Mouse (Mus musculus): ENCODE results near the gene Oat. TPM values are rescaled to one million over a fixed set of nuclear protein-coding genes. Genes with fewer than 3 reads are reported as not detected.

Oat gene
- polyA plus RNA-seq, 1 experiment = 361 TPM

GRCm38 (mm10) chr7:132595787-132596186, 19.6 kb upstream of the Oat start:
- no peak for DNase-seq (ENCODE audit: low read depth, low spot score)
- WGBS = 89% methylated on average over 3 of the region's 3 CpGs

DNA sequence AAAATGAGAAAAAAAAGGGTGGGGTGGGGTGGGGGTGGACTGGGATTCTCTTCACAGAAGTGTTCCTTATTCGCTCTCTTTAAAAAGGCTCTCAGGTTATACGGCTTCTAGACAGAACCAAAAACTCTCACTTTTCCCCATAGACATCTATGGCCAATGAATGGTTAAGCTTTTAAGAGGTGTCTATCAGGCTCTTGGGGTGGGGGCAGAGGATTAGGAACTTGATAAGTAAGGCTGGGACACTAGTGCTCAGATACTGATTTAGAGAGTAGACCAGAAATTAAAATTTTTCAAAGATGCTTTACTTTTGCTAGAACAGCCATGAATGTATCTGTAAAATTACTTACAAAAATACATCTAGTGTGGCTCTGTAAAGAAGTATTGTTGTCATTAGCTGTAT, 18.1 kb upstream of the Oat start:
- 94% methylated on average over 2 of the region's 2 CpGs for WGBS
- no peak for DNase-seq (ENCODE audit: low read depth, low spot score)

GRCm38 (mm10) chr7:132593762-132594161, 17.6 kb upstream of the Oat start:
- WGBS = 78% methylated on average over 2 of the region's 2 CpGs
- no peak for DNase-seq (ENCODE audit: low read depth, low spot score)

GRCm38 (mm10) chr7:132589610-132590009, 13.4 kb upstream of the Oat start:
- WGBS = 31% methylated on average over 5 of the region's 5 CpGs
- no peak for DNase-seq (ENCODE audit: low read depth, low spot score)

GRCm38 (mm10) chr7:132587167-132587566, 11.0 kb upstream of the Oat start:
- 25% methylated on average over 5 of the region's 5 CpGs for WGBS

GRCm38 (mm10) chr7:132585695-132586491, 9.7 kb upstream of the Oat start:
- no peak for DNase-seq (ENCODE audit: low read depth, low spot score)
- 25% methylated on average over 3 of the region's 3 CpGs for WGBS

More at GRCm38 (mm10) chr7:132587167-132587566, 11.0 kb upstream of the Oat start:
- no peak for DNase-seq (ENCODE audit: low read depth, low spot score)

GRCm38 (mm10) chr7:132581441-132581840, 5.2 kb upstream of the Oat start:
- no peak for DNase-seq (ENCODE audit: low read depth, low spot score)
- 57% methylated on average over 2 of the region's 2 CpGs for WGBS

GRCm38 (mm10) chr7:132580511-132580910, 4.3 kb upstream of the Oat start:
- WGBS = 36% methylated on average over 6 of the region's 6 CpGs
- DNase-seq (ENCODE audit: low read depth, low spot score) = no peak

DNA sequence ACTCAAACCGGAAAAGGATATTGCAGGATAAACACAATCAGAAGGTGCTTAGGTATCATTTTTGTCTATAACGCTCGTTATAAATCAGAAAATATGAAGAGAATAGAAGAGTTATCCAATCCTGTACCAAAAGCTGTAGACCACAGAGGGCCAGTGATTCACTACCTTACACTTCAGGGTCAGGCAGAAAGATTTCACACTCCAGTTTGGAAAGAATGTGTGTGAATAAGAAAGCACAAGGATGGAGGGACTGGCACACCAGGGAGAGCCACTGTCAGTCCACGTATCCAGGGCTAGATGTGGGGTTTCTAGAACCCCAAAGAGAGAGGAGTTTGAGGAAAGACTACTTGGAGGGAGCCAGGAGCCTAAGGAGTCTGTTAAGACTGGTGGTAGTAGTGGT, 693 bp upstream of the Oat start:
- DNase-seq (ENCODE audit: low read depth, low spot score) = no peak
- WGBS = 24% methylated on average over 4 of the region's 4 CpGs

- no peak for DNase-seq (ENCODE audit: low read depth, low spot score)
- WGBS = under 1% methylated on average over 13 of the region's 13 CpGs
Measured at GRCm38 (mm10) chr7:132575623-132576022, 575 bp downstream of the Oat start.

GRCm38 (mm10) chr7:132574646-132575045, 1.6 kb downstream of the Oat start:
- no peak for DNase-seq (ENCODE audit: low read depth, low spot score)

DNA sequence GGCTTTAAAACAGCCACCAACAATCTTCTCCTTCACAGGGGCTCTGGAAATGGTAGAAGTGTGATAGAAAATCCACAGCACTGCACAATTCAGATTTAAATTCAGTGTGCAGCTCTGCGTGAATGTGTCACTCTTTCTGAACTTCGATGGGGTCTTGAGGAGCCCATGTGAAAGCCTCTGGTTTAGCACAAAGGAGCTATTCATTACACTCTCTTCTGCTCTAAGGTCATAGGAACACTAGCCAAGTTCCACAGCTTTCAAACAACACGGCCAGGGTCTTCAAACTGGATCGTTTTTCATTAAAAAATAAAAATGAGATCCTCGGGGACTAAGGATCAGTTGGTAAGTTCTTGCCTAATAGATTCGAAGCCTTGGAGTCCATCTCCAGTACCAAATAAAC, 3.0 kb downstream of the Oat start:
- WGBS = 52% methylated on average over 6 of the region's 6 CpGs
- no peak for DNase-seq (ENCODE audit: low read depth, low spot score)

More at GRCm38 (mm10) chr7:132574646-132575045, 1.6 kb downstream of the Oat start:
- WGBS = 25% methylated on average over 5 of the region's 5 CpGs

- DNase-seq (ENCODE audit: low read depth, low spot score) = no peak
- WGBS = 54% methylated on average over 3 of the region's 3 CpGs
Measured at GRCm38 (mm10) chr7:132572738-132573137, 3.5 kb downstream of the Oat start.

GRCm38 (mm10) chr7:132571481-132571880, 4.7 kb downstream of the Oat start:
- no peak for DNase-seq (ENCODE audit: low read depth, low spot score)

GRCm38 (mm10) chr7:132570071-132570470, 6.1 kb downstream of the Oat start:
- 49% methylated on average over 5 of the region's 5 CpGs for WGBS
- DNase-seq (ENCODE audit: low read depth, low spot score) = no peak

More at GRCm38 (mm10) chr7:132571481-132571880, 4.7 kb downstream of the Oat start:
- WGBS = 35% methylated on average over 8 of the region's 8 CpGs

DNA sequence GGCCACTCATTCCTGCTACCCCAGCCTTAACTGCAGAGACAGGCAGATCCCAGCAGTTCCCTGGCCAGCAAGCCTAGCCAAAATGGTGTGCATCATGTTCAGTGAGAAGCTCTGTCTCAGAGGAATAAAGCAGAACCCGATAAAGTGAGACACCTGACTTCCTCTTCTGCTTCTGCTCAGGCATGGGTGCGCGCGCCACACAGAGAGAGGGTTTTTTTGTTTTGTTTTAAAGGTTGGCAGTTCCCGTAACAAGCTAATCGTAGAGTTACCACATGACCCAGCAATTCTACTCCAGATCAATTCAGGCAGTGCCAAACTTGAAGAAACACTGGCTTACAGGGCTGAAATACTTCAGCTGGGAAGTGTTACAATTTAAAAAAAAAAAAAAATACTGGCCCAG, 7.4 kb downstream of the Oat start:
- DNase-seq (ENCODE audit: low read depth, low spot score) = no peak
- 67% methylated on average over 6 of the region's 6 CpGs for WGBS

GRCm38 (mm10) chr7:132565831-132566230, 10.4 kb downstream of the Oat start:
- WGBS = 20% methylated on average over 1 of the region's 1 CpGs
- DNase-seq (ENCODE audit: low read depth, low spot score) = no peak

- 52% methylated on average over 3 of the region's 3 CpGs for WGBS
- no peak for DNase-seq (ENCODE audit: low read depth, low spot score)
Measured at GRCm38 (mm10) chr7:132559138-132559766, 16.9 kb downstream of the Oat start.

- WGBS = 53% methylated on average over 7 of the region's 7 CpGs
- no peak for DNase-seq (ENCODE audit: low read depth, low spot score)
Measured at GRCm38 (mm10) chr7:132558141-132558736, 18.0 kb downstream of the Oat start.

DNA sequence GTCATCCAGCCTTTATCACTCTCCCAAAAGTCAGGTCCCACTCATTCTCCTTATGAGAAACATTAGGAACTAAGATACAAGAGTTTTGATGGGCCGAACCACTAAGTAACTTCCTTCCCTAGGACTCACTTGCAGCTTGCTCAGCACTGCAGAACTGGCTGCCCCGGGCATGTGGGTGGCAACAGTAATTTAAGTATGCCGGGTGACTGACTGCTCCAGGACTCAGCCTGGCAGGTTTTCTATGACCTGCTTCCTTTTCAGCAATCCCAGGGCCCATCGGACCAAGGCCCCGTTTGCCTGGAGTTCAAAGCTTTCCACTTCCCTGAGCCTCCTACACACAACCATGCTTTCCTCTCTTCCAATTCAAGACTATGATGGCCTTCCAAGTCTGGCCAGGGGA, 19.6 kb downstream of the Oat start:
- 60% methylated on average over 5 of the region's 5 CpGs for WGBS
- no peak for DNase-seq (ENCODE audit: low read depth, low spot score)

- 44% methylated on average over 4 of the region's 4 CpGs for WGBS
- DNase-seq (ENCODE audit: low read depth, low spot score) = no peak
Measured at GRCm38 (mm10) chr7:132555911-132556310, 20.3 kb downstream of the Oat start.

Measured in large intestine, adult 2 months (tissue).